Mouse (Mus musculus) erythroblast, embryonic 14.5 days (primary cell): ENCODE measurements around the gene Mtcl1.

Experiments
- GATA1 ChIP-seq: IDR thresholded peaks from 2 replicates; pipeline ENCODE4 v1.6.1; 2012; ENCODE audit warnings: low read length, inconsistent platforms, mixed read lengths
- TAL1 ChIP-seq: IDR thresholded peaks from 3 replicates; pipeline ENCODE4 v1.6.1; 2012; ENCODE audit warnings: low read length, inconsistent platforms, mixed read lengths

DNA sequence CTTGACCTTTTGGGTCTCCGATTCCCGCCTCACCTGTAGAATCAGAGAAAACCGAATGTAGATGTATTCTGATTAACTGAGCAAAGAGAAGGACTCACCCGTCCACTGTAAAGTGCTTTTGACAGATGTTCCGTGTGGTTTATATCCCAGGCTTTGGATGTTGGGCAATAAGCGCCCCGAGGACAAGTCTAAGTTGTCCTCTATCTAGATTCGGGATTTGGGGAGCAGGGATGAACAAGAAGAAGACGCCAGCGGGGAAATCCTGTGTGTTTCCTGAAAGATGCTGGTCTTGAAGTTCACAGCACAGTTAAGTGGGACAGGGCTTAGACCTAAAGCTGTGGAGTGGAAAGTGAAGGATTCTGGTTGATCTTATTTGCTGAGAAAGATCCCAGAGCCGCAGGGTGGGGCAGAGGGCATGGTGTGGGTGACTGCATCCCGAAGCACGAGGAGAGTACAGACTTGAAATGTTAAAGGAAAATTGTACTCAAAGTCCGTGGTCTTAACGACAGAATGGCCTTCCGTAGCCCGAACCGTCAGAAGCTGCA, 1.0 kb upstream of the Mtcl1 start:
- TF ChIP-seq GATA1 (no peak), TAL1 (no peak; the same call in 2 of the 3 replicates)
